Comparison of ENCODE assay signal across 16 mouse cellular contexts in genomic region chr16:4701211-4701610, GRCm38 (mm10).
"Had no signal": no experiment of that assay in that cellular context is flagged by ENCODE, and none has a peak within 500 bp of the region (broad histone marks: within the 10 kb centered on the region; RNA-seq: fewer than 3 reads in every experiment).

No protein-coding gene starts in this region.

- H3K9me3 ChIP-seq: limb, embryonic 10.5 days; limb, embryonic 13.5 days; liver, embryonic 15.5 days; midbrain, embryonic 12.5 days; midbrain, embryonic 15.5 days; neural tube, embryonic 13.5 days had no signal

- H3K9ac ChIP-seq: limb, embryonic 13.5 days; liver, embryonic 15.5 days; midbrain, embryonic 12.5 days; midbrain, embryonic 15.5 days; neural tube, embryonic 13.5 days had no signal

- H3K4me3 ChIP-seq: layer of hippocampus, adult 2 months; limb, embryonic 10.5 days; limb, embryonic 13.5 days; liver, embryonic 15.5 days; midbrain, embryonic 12.5 days; midbrain, embryonic 15.5 days; neural tube, embryonic 13.5 days had no signal

- ATAC-seq: hindbrain, postnatal 0 days; inflammation-experienced regulatory T-cells, adult 6 months; intestine, embryonic 16.5 days; midbrain, embryonic 15.5 days had no signal

- H3K27ac ChIP-seq: hindbrain, postnatal 0 days; layer of hippocampus, adult 2 months; limb, embryonic 10.5 days; limb, embryonic 13.5 days; macrophage; midbrain, embryonic 12.5 days; midbrain, embryonic 15.5 days; neural tube, embryonic 13.5 days had no signal

- DNase-seq: layer of hippocampus, adult 9-11 months; lung, adult 2 months; thymus, adult 18-20 months; thymus, postnatal 36 days had no signal

- H3K4me1 ChIP-seq: limb, embryonic 10.5 days; limb, embryonic 13.5 days; midbrain, embryonic 12.5 days; midbrain, embryonic 15.5 days; neural tube, embryonic 13.5 days had no signal

- H3K27me3 ChIP-seq: limb, embryonic 13.5 days; liver, embryonic 15.5 days; midbrain, embryonic 12.5 days; midbrain, embryonic 15.5 days; neural tube, embryonic 13.5 days had no signal

- H3K4me2 ChIP-seq: limb, embryonic 13.5 days; liver, embryonic 11.5 days; liver, embryonic 15.5 days; midbrain, embryonic 12.5 days; midbrain, embryonic 15.5 days; neural tube, embryonic 13.5 days had no signal
